12 mouse cellular contexts compared by ENCODE assay signal in genomic region chr5:130065579-130065978, GRCm38 (mm10). TPM values are rescaled to one million over a fixed set of nuclear protein-coding genes. Genes with fewer than 3 reads are reported as not detected.
DNase-seq lines count a peak whose midpoint lies in the region; ATAC-seq and TF ChIP-seq lines count a peak whose summit lies in the region.
"Had no signal": no experiment of that assay in that cellular context is flagged by ENCODE, and none has a peak within 500 bp of the region (broad histone marks: within the 10 kb centered on the region; RNA-seq: fewer than 3 reads in every experiment).

No protein-coding gene starts in this region.

- no peak overlapping the region for H3K4me2 ChIP-seq in midbrain, postnatal 0 days (ENCODE audit: low read depth, low read length, poor library complexity, severe bottlenecking)
- no peak overlapping the region for H3K4me2 ChIP-seq in midbrain, embryonic 13.5 days (replicated peaks)
- H3K4me2 ChIP-seq: limb, embryonic 13.5 days had no signal

- H3K27ac ChIP-seq in gastrocnemius, adult 2 months = no peak overlapping the region
- no peak overlapping the region for H3K27ac ChIP-seq in midbrain, postnatal 0 days (ENCODE audit: low read depth, low read length)
- no peak overlapping the region for H3K27ac ChIP-seq in midbrain, embryonic 13.5 days
- H3K27ac ChIP-seq in heart, embryonic 10.5 days = no peak overlapping the region
- H3K27ac ChIP-seq: limb, embryonic 13.5 days had no signal

- peak; percentile 47 for TF ChIP-seq CTCF in gastrocnemius, adult 2 months (IDR thresholded peaks at IDR 0.05)
- peak; percentile 49 for TF ChIP-seq CTCF in midbrain, postnatal 0 days (IDR thresholded peaks at IDR 0.05)

- ATAC-seq in midbrain, postnatal 0 days (ENCODE audit: low FRiP score) = no peak
- ATAC-seq in midbrain, embryonic 13.5 days = no peak
- ATAC-seq: midbrain, embryonic 16.5 days had no signal

- intact Hi-C loops in gastrocnemius, adult 2 months (cut with DNase I) = no loop called here

- H3K9ac ChIP-seq in midbrain, postnatal 0 days (replicated peaks; ENCODE audit: low read length, poor library complexity, severe bottlenecking) = no peak overlapping the region
- no peak overlapping the region for H3K9ac ChIP-seq in midbrain, embryonic 13.5 days (replicated peaks)
- H3K9ac ChIP-seq: limb, embryonic 13.5 days had no signal

- 97% methylated on average over 1 of the region's 1 CpGs for WGBS in midbrain, postnatal 0 days
- WGBS in midbrain, embryonic 13.5 days = 100% methylated on average over 1 of the region's 1 CpGs
- WGBS in heart, embryonic 10.5 days = 86% methylated on average over 1 of the region's 1 CpGs

- H3K9me3 ChIP-seq in midbrain, postnatal 0 days (ENCODE audit: low read length) = no peaks in the 10 kb centered on the region
- H3K9me3 ChIP-seq in midbrain, embryonic 13.5 days = no peaks in the 10 kb centered on the region
- H3K9me3 ChIP-seq in heart, embryonic 10.5 days = 0 out of 2 replicates have a peak, but pooled peaks cover 3% of the 10 kb centered on the region

- no peak for DNase-seq in gastrocnemius, adult 2 months
- no peak for DNase-seq in gastrocnemius, postnatal 4 days (ENCODE audit: low spot score in 2 of 2)
- no peak for DNase-seq in midbrain, postnatal 0 days (ENCODE audit: low spot score)
- DNase-seq in c-Kit-negative CD71-positive TER-119-positive erythroid progenitor cells, embryonic 14.5 days (ENCODE audit: low read depth, low spot score) = peak; percentile 36
- peak; percentile 56 for DNase-seq in splenic B cell, adult 2 months (ENCODE audit: low read depth, low spot score)
- DNase-seq in heart, embryonic 10.5 days (ENCODE audit: low spot score) = no peak
- DNase-seq in ovary, postnatal 14 days (ENCODE audit: low spot score) = no peak
- DNase-seq: gastrocnemius, postnatal 10 days; right cerebral cortex, adult 18-20 months had no signal

- no peaks in the 10 kb centered on the region for H3K27me3 ChIP-seq in midbrain, postnatal 0 days (ENCODE audit: insufficient read depth, low read length)
- H3K27me3 ChIP-seq in midbrain, embryonic 13.5 days = 0 out of 2 replicates have a peak, but pooled peaks cover under 1% of the 10 kb centered on the region
- no peaks in the 10 kb centered on the region for H3K27me3 ChIP-seq in splenic B cell, adult 2 months (ENCODE audit: control insufficient read depth, insufficient read depth, low read length, poor library complexity, severe bottlenecking)
- peaks cover 5% of the 10 kb centered on the region for H3K27me3 ChIP-seq in heart, embryonic 10.5 days (ENCODE audit: insufficient read depth, poor library complexity, severe bottlenecking)
- H3K27me3 ChIP-seq: limb, embryonic 13.5 days had no signal

- H3K4me3 ChIP-seq in gastrocnemius, adult 2 months = no peak overlapping the region
- no peak overlapping the region for H3K4me3 ChIP-seq in midbrain, postnatal 0 days (ENCODE audit: low read depth, low read length)
- no peak overlapping the region for H3K4me3 ChIP-seq in midbrain, embryonic 13.5 days (replicated peaks)
- no peak overlapping the region for H3K4me3 ChIP-seq in heart, embryonic 10.5 days
- H3K4me3 ChIP-seq: limb, embryonic 13.5 days had no signal

- no peaks in the 10 kb centered on the region for H3K4me1 ChIP-seq in midbrain, postnatal 0 days (ENCODE audit: insufficient read depth, low read length)
- H3K4me1 ChIP-seq in midbrain, embryonic 13.5 days (replicated peaks) = no peaks in the 10 kb centered on the region
- no peaks in the 10 kb centered on the region for H3K4me1 ChIP-seq in heart, embryonic 10.5 days
- H3K4me1 ChIP-seq: limb, embryonic 13.5 days had no signal

- no peaks in the 10 kb centered on the region; the same call in 1 of the 2 replicates for H3K36me3 ChIP-seq in midbrain, postnatal 0 days (ENCODE audit: insufficient read depth, low read length)
- peaks cover 14% of the 10 kb centered on the region for H3K36me3 ChIP-seq in midbrain, embryonic 13.5 days
- H3K36me3 ChIP-seq in splenic B cell, adult 2 months (ENCODE audit: control insufficient read depth, insufficient read depth, low read length, poor library complexity, severe bottlenecking) = no peaks in the 10 kb centered on the region
- 0 out of 2 replicates have a peak, but pooled peaks cover 8% of the 10 kb centered on the region for H3K36me3 ChIP-seq in heart, embryonic 10.5 days

RNA-seq across cellular contexts. Expression of gene Tpst1, which starts 7.5 kb away (rescaled TPM):
- 1 to 10 TPM; 3.7 to 5.4 TPM for total RNA-seq in gastrocnemius, adult 2 months (2021)
- 10 to 100 TPM; 40.6 to 41.8 TPM for total RNA-seq in gastrocnemius, postnatal 4 days (2021)
- total RNA-seq in midbrain, postnatal 0 days (2014; rRNA removed) = 37.1 and 46.5 TPM in 2 replicates
- 50.0 TPM in 2 replicates for polyA plus RNA-seq in midbrain, postnatal 0 days (2015; fragmentation: Nextera tagmentation; extraction: Ambion mirVana)
- polyA plus RNA-seq in midbrain, embryonic 13.5 days (2015; fragmentation: Nextera tagmentation; extraction: Ambion mirVana) = 47.4 and 51.0 TPM in 2 replicates
- polyA plus RNA-seq in heart, embryonic 10.5 days (2016; fragmentation: Nextera tagmentation; extraction: Ambion mirVana) = 27.2 and 44.6 TPM in 2 replicates

RNA-seq across cellular contexts. Expression of gene Crcp, which starts 36.5 kb away (rescaled TPM):
- 10 to 100 TPM; 18.7 to 19.3 TPM for total RNA-seq in gastrocnemius, adult 2 months (2021)
- 10 to 100 TPM; 14.4 to 16.3 TPM for total RNA-seq in gastrocnemius, postnatal 4 days (2021)
- total RNA-seq in midbrain, postnatal 0 days (2014; rRNA removed) = 54.0 and 63.3 TPM in 2 replicates
- 86.8 and 90.9 TPM in 2 replicates for polyA plus RNA-seq in midbrain, postnatal 0 days (2015; fragmentation: Nextera tagmentation; extraction: Ambion mirVana)
- 79.3 and 82.2 TPM in 2 replicates for polyA plus RNA-seq in midbrain, embryonic 13.5 days (2015; fragmentation: Nextera tagmentation; extraction: Ambion mirVana)
- polyA plus RNA-seq in heart, embryonic 10.5 days (2016; fragmentation: Nextera tagmentation; extraction: Ambion mirVana) = 33.1 and 39.9 TPM in 2 replicates

RNA-seq across cellular contexts. Expression of gene Asl, which starts 36.5 kb away (rescaled TPM):
- 10 to 100 TPM in 1 of 2 experiments, 1 to 10 TPM in 1; 9.3 to 13.2 TPM for total RNA-seq in gastrocnemius, adult 2 months (2021)
- 10 to 100 TPM; 13.0 to 14.8 TPM for total RNA-seq in gastrocnemius, postnatal 4 days (2021)
- total RNA-seq in midbrain, postnatal 0 days (2014; rRNA removed) = 34.0 and 39.1 TPM in 2 replicates
- 52.8 and 54.0 TPM in 2 replicates for polyA plus RNA-seq in midbrain, postnatal 0 days (2015; fragmentation: Nextera tagmentation; extraction: Ambion mirVana)
- 30.4 and 33.4 TPM in 2 replicates for polyA plus RNA-seq in midbrain, embryonic 13.5 days (2015; fragmentation: Nextera tagmentation; extraction: Ambion mirVana)
- 25.1 and 35.9 TPM in 2 replicates for polyA plus RNA-seq in heart, embryonic 10.5 days (2016; fragmentation: Nextera tagmentation; extraction: Ambion mirVana)

Comparison
In these comparisons a context has a peak if more than half of its experiments do, and no peak if none do; other contexts are left out.
1. DNase-seq: peak in c-Kit-negative CD71-positive TER-119-positive erythroid progenitor cells, embryonic 14.5 days (single experiment) and splenic B cell, adult 2 months (single experiment); none in gastrocnemius, adult 2 months (single experiment), gastrocnemius, postnatal 4 days (0 of 2), midbrain, postnatal 0 days (single experiment), heart, embryonic 10.5 days (single experiment) and ovary, postnatal 14 days (single experiment).